Comparison of ENCODE assay signal across 9 mouse cellular contexts in genomic region chr7:118983961-118984360, GRCm38 (mm10). TPM values are rescaled to one million over a fixed set of nuclear protein-coding genes. Genes with fewer than 3 reads are reported as not detected.
A peak's percentile ranks its signal among the peaks of the same experiment; 100 is the strongest.
DNase-seq lines count a peak whose midpoint lies in the region; ATAC-seq and TF ChIP-seq lines count a peak whose summit lies in the region.
"Had no signal": no experiment of that assay in that cellular context is flagged by ENCODE, and none has a peak within 500 bp of the region (broad histone marks: within the 10 kb centered on the region; RNA-seq: fewer than 3 reads in every experiment).

No protein-coding gene starts in this region.

- no peak for TF ChIP-seq CTCF in stomach, postnatal 0 days (IDR thresholded peaks at IDR 0.05; ENCODE audit: low read depth)

- no peaks in the 10 kb centered on the region for H3K27me3 ChIP-seq in kidney, embryonic 16.5 days (ENCODE audit: insufficient read depth, low read length)
- no peaks in the 10 kb centered on the region for H3K27me3 ChIP-seq in stomach, postnatal 0 days (ENCODE audit: control insufficient read depth, insufficient read depth, low read length)
- H3K27me3 ChIP-seq: midbrain, embryonic 12.5 days had no signal

- no peaks in the 10 kb centered on the region for H3K9me3 ChIP-seq in kidney, embryonic 16.5 days (ENCODE audit: low read length)
- no peaks in the 10 kb centered on the region for H3K9me3 ChIP-seq in stomach, postnatal 0 days (ENCODE audit: control insufficient read depth, low read length)
- H3K9me3 ChIP-seq: midbrain, embryonic 12.5 days had no signal

- WGBS in kidney, embryonic 16.5 days, result 80% methylated on average over 19 of the region's 19 CpGs
- 89% methylated on average over 19 of the region's 19 CpGs for WGBS in stomach, postnatal 0 days

- no peak overlapping the region for H3K27ac ChIP-seq in kidney, embryonic 16.5 days (ENCODE audit: low read length)
- H3K27ac ChIP-seq in stomach, postnatal 0 days (replicated peaks), result no peak overlapping the region
- H3K27ac ChIP-seq: midbrain, embryonic 12.5 days had no signal

- peak; percentile 62 for DNase-seq in kidney, adult 18-20 months
- DNase-seq in brain, adult 2 months (ENCODE audit: low read depth, low spot score), result peak; percentile 96
- peak; percentile 61 to 76 for DNase-seq in gastrocnemius, adult 8-10 months (ENCODE audit: low spot score in 2 of 2)
- DNase-seq in layer of hippocampus, postnatal 10 days (ENCODE audit: low spot score in 2 of 2), result peak; percentile 87 to 90
- peak; percentile 84 for DNase-seq in skeletal muscle tissue, adult 2 months (ENCODE audit: low read depth, low spot score)
- DNase-seq in stomach, postnatal 0 days (ENCODE audit: low spot score), result no peak
- DNase-seq in thymus, postnatal 25 days, result no peak

- H3K4me2 ChIP-seq in kidney, embryonic 16.5 days (replicated peaks; ENCODE audit: low read depth, low read length), result no peak overlapping the region
- no peak overlapping the region for H3K4me2 ChIP-seq in stomach, postnatal 0 days (replicated peaks; ENCODE audit: low read depth)
- H3K4me2 ChIP-seq: midbrain, embryonic 12.5 days had no signal

- H3K36me3 ChIP-seq in kidney, embryonic 16.5 days (ENCODE audit: insufficient read depth, low read length), result peaks cover 11% of the 10 kb centered on the region
- H3K36me3 ChIP-seq in stomach, postnatal 0 days (ENCODE audit: control insufficient read depth, insufficient read depth, low read length), result no peaks in the 10 kb centered on the region

- no peak for TF ChIP-seq EP300 in stomach, postnatal 0 days (optimal IDR thresholded peaks at IDR 0.05)

- no peak for ATAC-seq in kidney, embryonic 16.5 days (ENCODE audit: low FRiP score, low TSS enrichment)
- ATAC-seq in stomach, postnatal 0 days (ENCODE audit: low FRiP score, low TSS enrichment), result no peak

- no peaks in the 10 kb centered on the region for H3K4me1 ChIP-seq in kidney, embryonic 16.5 days (ENCODE audit: insufficient read depth, low read length)
- H3K4me1 ChIP-seq in stomach, postnatal 0 days (replicated peaks; ENCODE audit: control insufficient read depth, insufficient read depth), result no peaks in the 10 kb centered on the region

- H3K4me3 ChIP-seq in kidney, embryonic 16.5 days (ENCODE audit: low read length), result no peak overlapping the region
- H3K4me3 ChIP-seq in stomach, postnatal 0 days (ENCODE audit: low read depth, low read length), result no peak overlapping the region
- H3K4me3 ChIP-seq: midbrain, embryonic 12.5 days had no signal

- no peak overlapping the region for H3K9ac ChIP-seq in kidney, embryonic 16.5 days (replicated peaks; ENCODE audit: low read length)
- no peak overlapping the region for H3K9ac ChIP-seq in stomach, postnatal 0 days (ENCODE audit: low read length)
- H3K9ac ChIP-seq: midbrain, embryonic 12.5 days had no signal

RNA-seq across cellular contexts. Expression of gene Gprc5b, which starts 11.1 kb away (rescaled TPM):
- polyA plus RNA-seq in kidney, embryonic 16.5 days (2015; fragmentation: Nextera tagmentation; extraction: Ambion mirVana), result 5.4 and 7.0 TPM in 2 replicates
- 10 to 100 TPM; 13.9 to 24.2 (median 19.7) TPM for total RNA-seq in gastrocnemius, adult 8-10 months (2022)
- total RNA-seq in layer of hippocampus, postnatal 10 days (2021), result 10 to 100 TPM; 43.1 to 44.1 TPM
- polyA plus RNA-seq in stomach, postnatal 0 days (2015; fragmentation: Nextera tagmentation; extraction: Ambion mirVana), result 0.96 and 1.5 TPM in 2 replicates

Comparison
In these comparisons a context has a peak if more than half of its experiments do, and no peak if none do; other contexts are left out.
1. DNase-seq: peak in kidney, adult 18-20 months (single experiment), brain, adult 2 months (single experiment), gastrocnemius, adult 8-10 months (2 of 2), layer of hippocampus, postnatal 10 days (2 of 2) and skeletal muscle tissue, adult 2 months (single experiment); none in stomach, postnatal 0 days (single experiment) and thymus, postnatal 25 days (single experiment).